Mouse (Mus musculus): ENCODE results near the gene Atxn10. TPM values are rescaled to one million over a fixed set of nuclear protein-coding genes. Genes with fewer than 3 reads are reported as not detected.

Gene Atxn10
- polyA plus RNA-seq, 1 experiment = 66.8 TPM

DNA sequence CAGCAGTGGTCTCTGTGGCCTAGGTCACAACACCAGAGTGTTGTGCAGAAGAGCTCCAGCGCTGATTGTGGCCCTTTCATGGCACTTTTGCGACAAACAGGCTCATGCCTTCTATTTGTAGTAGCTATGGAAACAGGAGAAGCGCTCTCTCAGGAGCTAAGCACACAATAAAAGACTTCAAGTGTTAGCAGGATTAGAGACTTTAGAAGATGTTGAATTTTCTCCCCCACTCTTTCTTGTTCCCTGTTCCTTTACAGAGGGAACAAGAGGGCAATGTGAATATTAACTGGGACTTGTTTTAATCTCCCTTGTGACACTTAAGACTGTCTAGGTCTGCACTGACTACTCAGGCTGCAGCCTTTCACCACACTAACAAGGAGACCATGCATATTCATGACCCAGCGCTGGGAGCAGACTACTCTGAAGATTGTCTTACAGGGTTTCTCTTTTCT is 122.6 kb downstream of the Atxn10 start:
- H3K27ac ChIP-seq (ENCODE audit: control insufficient read depth, insufficient read depth, low read depth, low read length, poor library complexity) = no peak overlapping the region
- TF ChIP-seq CTCF (IDR thresholded peaks at IDR 0.05; ENCODE audit: control insufficient read depth, insufficient read depth, low read length) (no peak), POLR2A (IDR thresholded peaks at IDR 0.05; ENCODE audit: borderline replicate concordance, control insufficient read depth, low read depth, low read length) (no peak)
- H3K4me1 ChIP-seq (ENCODE audit: control insufficient read depth, insufficient read depth, low read length) = no peaks in the 10 kb centered on the region
- 86% methylated on average over 4 of the region's 4 CpGs for WGBS
- no peak overlapping the region for H3K4me3 ChIP-seq (replicated peaks; ENCODE audit: control insufficient read depth, low read depth, low read length)

DNA sequence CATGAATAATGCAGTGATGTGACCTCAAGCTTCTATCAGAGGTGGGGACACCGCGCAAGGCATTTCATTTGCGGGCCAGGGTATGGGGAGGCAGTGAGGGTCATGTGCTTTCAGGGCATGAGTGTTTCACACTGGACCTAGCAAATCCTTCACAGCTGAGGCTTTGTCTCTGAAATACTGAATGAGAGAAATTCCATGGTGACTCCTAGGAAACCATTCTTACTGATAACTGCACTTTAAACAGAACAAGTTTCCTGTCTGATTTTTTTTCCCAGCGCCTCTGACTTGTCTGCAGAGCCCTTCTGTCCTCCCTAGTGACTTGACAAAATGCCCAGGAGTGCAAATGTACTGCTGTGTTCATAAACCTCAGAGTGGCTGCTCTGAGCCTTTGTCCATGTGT is 125.5 kb downstream of the Atxn10 start:
- Histone ChIP-seq H3K4me1 (ENCODE audit: control insufficient read depth, insufficient read depth, low read length) (no peaks in the 10 kb centered on the region), H3K27ac (ENCODE audit: control insufficient read depth, insufficient read depth, low read depth, low read length, poor library complexity) (no peak overlapping the region), H3K4me3 (replicated peaks; ENCODE audit: control insufficient read depth, low read depth, low read length) (no peak overlapping the region)
- 88% methylated on average over 4 of the region's 4 CpGs for WGBS
- TF ChIP-seq CTCF (IDR thresholded peaks at IDR 0.05; ENCODE audit: control insufficient read depth, insufficient read depth, low read length) (no peak), POLR2A (IDR thresholded peaks at IDR 0.05; ENCODE audit: borderline replicate concordance, control insufficient read depth, low read depth, low read length) (no peak)

DNA sequence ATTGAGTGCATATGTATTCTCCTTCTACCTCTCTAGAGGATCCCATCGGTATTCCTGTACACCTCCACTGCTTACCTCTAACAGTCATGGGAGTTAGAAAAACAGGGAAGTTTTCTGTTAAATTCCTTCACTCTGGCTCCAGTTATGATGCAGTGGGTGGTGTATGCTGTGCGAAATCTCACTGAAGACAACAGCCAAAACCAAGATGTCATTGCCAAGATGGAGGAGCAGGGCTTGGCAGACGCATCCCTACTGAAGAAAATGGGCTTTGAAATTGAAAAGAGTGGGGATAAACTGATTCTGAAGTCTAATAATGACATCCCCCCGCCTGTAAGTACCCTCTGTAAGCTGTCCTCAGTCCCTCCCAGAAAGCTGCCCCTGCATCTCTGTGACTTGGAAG is 126.1 kb downstream of the Atxn10 start:
- no peak for TF ChIP-seq POLR2A (IDR thresholded peaks at IDR 0.05; ENCODE audit: borderline replicate concordance, control insufficient read depth, low read depth, low read length)
- no peak for TF ChIP-seq CTCF (IDR thresholded peaks at IDR 0.05; ENCODE audit: control insufficient read depth, insufficient read depth, low read length)
- Histone ChIP-seq H3K27ac (ENCODE audit: control insufficient read depth, insufficient read depth, low read depth, low read length, poor library complexity) (no peak overlapping the region), H3K4me1 (ENCODE audit: control insufficient read depth, insufficient read depth, low read length) (no peaks in the 10 kb centered on the region), H3K4me3 (replicated peaks; ENCODE audit: control insufficient read depth, low read depth, low read length) (no peak overlapping the region)
- 84% methylated on average over 4 of the region's 4 CpGs for WGBS

DNA sequence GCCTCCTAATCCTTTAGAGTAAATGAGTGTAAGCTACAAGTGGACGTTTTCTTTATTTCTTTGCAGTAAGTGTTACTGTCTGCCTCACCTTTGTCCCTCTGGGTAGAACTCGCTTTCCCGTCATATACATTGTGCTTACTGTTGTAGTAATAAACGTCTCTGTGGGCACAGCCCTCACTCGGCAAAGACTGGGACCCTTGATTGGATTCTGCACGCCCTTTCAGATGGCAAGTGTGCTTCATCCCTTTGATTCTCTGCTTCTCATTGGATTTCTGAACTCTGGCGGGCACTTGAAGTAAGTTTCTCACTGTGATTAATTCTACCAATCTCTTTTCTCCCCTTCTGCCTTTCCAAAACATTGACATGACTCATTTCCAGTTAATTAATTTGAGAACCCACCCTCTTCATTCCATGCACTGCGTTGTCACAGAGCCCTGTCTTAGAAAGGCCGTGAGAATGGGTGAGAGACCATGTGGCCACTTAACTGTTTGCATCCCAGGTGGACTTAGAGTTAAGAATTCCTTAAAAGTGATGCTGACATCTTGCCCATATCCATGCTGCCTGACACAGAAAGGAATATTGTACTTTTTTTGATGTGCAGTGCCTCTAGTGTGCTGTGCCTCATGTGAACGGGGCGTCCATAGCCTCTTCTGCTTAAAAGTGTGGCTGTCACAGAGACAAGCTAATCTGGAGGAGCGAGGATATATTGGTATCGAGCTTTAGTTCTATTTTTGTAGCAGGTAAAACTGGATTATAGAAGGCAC is 127.2 kb downstream of the Atxn10 start:
- no peaks in the 10 kb centered on the region for H3K4me1 ChIP-seq (ENCODE audit: control insufficient read depth, insufficient read depth, low read length)
- no peak overlapping the region for H3K4me3 ChIP-seq (replicated peaks; ENCODE audit: control insufficient read depth, low read depth, low read length)
- TF ChIP-seq CTCF (IDR thresholded peaks at IDR 0.05; ENCODE audit: control insufficient read depth, insufficient read depth, low read length) (no peak), POLR2A (IDR thresholded peaks at IDR 0.05; ENCODE audit: borderline replicate concordance, control insufficient read depth, low read depth, low read length) (no peak)
- H3K27ac ChIP-seq (ENCODE audit: control insufficient read depth, insufficient read depth, low read depth, low read length, poor library complexity) = no peak overlapping the region
- WGBS = 88% methylated on average over 13 of the region's 13 CpGs

DNA sequence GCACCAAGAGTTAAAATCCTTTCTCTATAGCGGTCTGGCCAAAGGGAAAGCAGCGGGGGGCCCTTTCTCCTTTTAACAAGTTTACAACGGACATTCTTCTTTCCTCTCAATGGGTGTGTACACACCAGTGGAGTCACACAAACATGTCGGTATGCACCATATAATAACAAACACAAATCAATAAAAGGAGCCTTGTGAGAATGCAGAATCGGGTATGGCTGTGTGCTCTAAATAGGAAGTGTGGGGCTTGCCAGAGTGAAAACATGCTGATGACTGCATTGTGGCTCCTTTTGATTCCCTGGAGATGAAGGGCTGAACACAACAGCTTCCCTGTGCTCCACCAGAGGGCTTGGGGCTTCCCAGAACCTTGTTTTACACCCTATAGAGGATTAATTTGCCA is 128.1 kb downstream of the Atxn10 start:
- Histone ChIP-seq H3K27ac (ENCODE audit: control insufficient read depth, insufficient read depth, low read depth, low read length, poor library complexity) (no peak overlapping the region), H3K4me3 (replicated peaks; ENCODE audit: control insufficient read depth, low read depth, low read length) (no peak overlapping the region), H3K4me1 (ENCODE audit: control insufficient read depth, insufficient read depth, low read length) (no peaks in the 10 kb centered on the region)
- TF ChIP-seq CTCF (IDR thresholded peaks at IDR 0.05; ENCODE audit: control insufficient read depth, insufficient read depth, low read length) (no peak), POLR2A (IDR thresholded peaks at IDR 0.05; ENCODE audit: borderline replicate concordance, control insufficient read depth, low read depth, low read length) (no peak)
- 81% methylated on average over 5 of the region's 5 CpGs for WGBS

DNA sequence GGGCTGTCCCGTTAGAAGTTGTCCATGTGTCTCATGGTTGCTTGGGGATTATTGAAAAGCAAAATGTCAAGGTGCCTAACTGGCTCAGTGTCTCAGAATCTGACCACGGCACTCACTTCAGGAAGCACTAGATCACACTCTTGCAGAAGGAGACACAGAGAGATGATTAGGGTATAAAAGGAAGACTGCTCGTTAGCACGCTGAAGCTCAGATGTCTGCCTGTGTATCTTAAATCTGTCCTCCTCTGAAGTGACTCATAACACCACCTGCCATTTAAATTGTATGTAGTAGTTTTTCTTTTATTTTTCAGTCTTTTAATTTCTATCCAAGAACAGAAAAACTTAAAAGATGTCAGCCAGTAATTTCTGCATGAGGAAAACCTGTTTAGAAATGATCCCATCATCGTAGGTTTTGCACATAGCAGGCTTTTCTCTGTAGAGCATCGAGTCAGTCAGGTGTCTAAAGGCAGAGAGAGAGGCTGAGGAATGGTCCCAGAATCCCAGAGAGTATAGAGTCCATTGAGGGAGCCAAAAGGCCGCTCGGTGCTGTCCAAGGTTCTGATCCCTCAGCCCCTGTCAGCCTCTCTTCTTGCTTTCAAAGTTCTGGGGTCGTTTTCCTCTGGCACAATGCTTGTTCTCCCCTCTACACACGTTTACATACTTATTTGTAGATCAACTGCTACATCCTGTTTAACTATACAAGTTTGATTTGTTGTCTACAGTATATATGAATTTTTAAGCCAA is 128.9 kb downstream of the Atxn10 start:
- Histone ChIP-seq H3K4me1 (ENCODE audit: control insufficient read depth, insufficient read depth, low read length) (no peaks in the 10 kb centered on the region), H3K27ac (ENCODE audit: control insufficient read depth, insufficient read depth, low read depth, low read length, poor library complexity) (no peak overlapping the region), H3K4me3 (replicated peaks; ENCODE audit: control insufficient read depth, low read depth, low read length) (no peak overlapping the region)
- WGBS = 80% methylated on average over 10 of the region's 10 CpGs
- TF ChIP-seq CTCF (IDR thresholded peaks at IDR 0.05; ENCODE audit: control insufficient read depth, insufficient read depth, low read length) (no peak), POLR2A (IDR thresholded peaks at IDR 0.05; ENCODE audit: borderline replicate concordance, control insufficient read depth, low read depth, low read length) (no peak)

DNA sequence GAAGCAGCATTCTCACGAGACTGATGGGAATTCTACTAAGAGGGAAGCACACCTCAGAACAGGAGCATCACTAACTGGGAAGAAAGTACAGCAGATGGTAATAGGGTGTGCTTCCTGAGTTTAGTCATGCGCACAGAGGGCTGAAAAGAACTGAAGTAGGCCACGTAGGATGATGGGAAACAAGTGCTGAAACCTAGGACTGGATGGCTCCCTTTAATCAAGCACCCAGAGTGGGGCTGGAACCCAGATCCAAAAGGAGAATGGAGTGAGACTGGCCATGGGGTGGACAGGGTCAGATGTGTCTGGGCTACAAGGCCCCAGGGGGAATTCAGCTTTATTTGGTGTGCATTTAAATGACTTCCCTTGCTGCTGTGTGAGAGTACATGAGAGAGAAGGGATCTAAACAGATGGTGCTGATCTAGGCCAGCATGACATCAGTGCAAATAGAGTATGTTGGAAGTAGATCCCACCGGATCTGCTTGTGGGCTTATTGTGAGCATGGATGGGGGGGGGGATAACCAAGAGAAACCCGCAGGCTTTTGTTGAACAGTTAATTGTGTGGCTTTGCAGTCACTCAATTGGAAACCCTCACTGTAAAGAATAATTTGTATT is 130.5 kb downstream of the Atxn10 start:
- Histone ChIP-seq H3K4me3 (replicated peaks; ENCODE audit: control insufficient read depth, low read depth, low read length) (no peak overlapping the region), H3K27ac (ENCODE audit: control insufficient read depth, insufficient read depth, low read depth, low read length, poor library complexity) (no peak overlapping the region), H3K4me1 (ENCODE audit: control insufficient read depth, insufficient read depth, low read length) (no peaks in the 10 kb centered on the region)
- WGBS = 88% methylated on average over 5 of the region's 5 CpGs
- no peak for TF ChIP-seq CTCF (IDR thresholded peaks at IDR 0.05; ENCODE audit: control insufficient read depth, insufficient read depth, low read length)
- TF ChIP-seq POLR2A (IDR thresholded peaks at IDR 0.05; ENCODE audit: borderline replicate concordance, control insufficient read depth, low read depth, low read length) = no peak

DNA sequence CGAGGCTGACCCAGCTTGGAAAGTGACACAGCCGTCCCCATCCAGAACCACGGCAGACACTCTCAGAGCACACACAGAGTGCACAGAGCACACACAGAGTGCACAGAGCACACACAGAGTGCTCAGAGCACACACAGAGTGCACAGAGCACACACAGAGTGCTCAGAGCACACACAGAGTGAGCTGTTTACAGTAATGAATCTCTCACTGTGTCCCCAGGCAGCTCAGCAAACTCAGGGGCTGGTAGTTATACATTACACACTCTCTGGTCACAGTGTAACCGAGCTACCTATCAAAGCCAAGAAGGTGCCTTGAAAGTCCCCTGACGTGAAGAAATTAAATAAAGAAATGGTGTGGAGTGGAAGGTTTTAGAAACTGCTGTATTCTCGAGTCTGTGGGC is 133.4 kb downstream of the Atxn10 start:
- Histone ChIP-seq H3K27ac (ENCODE audit: control insufficient read depth, insufficient read depth, low read depth, low read length, poor library complexity) (no peak overlapping the region), H3K4me3 (replicated peaks; ENCODE audit: control insufficient read depth, low read depth, low read length) (no peak overlapping the region), H3K4me1 (ENCODE audit: control insufficient read depth, insufficient read depth, low read length) (no peaks in the 10 kb centered on the region)
- TF ChIP-seq POLR2A (IDR thresholded peaks at IDR 0.05; ENCODE audit: borderline replicate concordance, control insufficient read depth, low read depth, low read length) = no peak
- no peak for TF ChIP-seq CTCF (IDR thresholded peaks at IDR 0.05; ENCODE audit: control insufficient read depth, insufficient read depth, low read length)
- 82% methylated on average over 6 of the region's 6 CpGs for WGBS

Measured in bone marrow, adult 2 months (tissue).